Mouse (Mus musculus): ENCODE data around the gene Wfikkn2.

DNA sequence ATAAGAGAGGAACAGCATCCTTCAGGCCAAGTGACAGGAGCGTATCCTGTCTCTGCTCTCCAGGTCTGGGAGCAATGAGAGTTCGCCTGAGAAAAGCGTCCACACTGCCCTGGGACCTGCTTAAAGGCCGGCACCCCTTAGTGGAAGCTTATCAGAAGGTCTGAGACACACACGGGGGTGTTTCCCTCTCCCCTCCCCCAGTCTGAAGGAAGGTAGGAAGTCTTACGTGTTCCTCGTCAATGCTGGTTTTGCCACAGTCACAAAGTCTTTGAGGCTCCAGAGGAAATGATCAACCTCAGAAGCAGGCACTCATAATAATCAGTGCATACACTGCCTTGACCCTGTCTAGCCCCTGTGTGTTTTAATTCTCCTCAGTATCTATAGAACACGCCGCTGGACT is 22.3 kb downstream of the Wfikkn2 start:
- TF ChIP-seq CTCF (IDR thresholded peaks at IDR 0.05; ENCODE audit: low read depth, low read length) (no peak), POLR2A (IDR thresholded peaks at IDR 0.05; ENCODE audit: borderline replicate concordance, low read depth, low read length) (no peak)

All from bone marrow macrophage, adult 2 months (primary cell).